Mouse (Mus musculus): ENCODE measurements at regions not wholly inside any gene's neighbourhood (a gene's known extent, or its start where the extent isn't known, plus 50 kb on each side); places are given as distances from the start of the nearest gene placed in this dataset.

GRCm38 (mm10) chr13:112001155-112002025 lies 192.6 kb upstream of the Map3k1 start:
- DNase-seq (ENCODE audit: low spot score): peak; percentile 70

- peak; percentile 34 for DNase-seq (ENCODE audit: low spot score)
Observed at GRCm38 (mm10) chr13:112002661-112003347, 194.0 kb upstream of the Map3k1 start.

- DNase-seq (ENCODE audit: low spot score): no peak
Observed at GRCm38 (mm10) chr13:112003445-112003844, 194.7 kb upstream of the Map3k1 start.

- DNase-seq (ENCODE audit: low spot score): no peak
Observed at GRCm38 (mm10) chr13:112004126-112004525, 195.3 kb upstream of the Map3k1 start.

- no peak for DNase-seq (ENCODE audit: low spot score)
Observed at GRCm38 (mm10) chr13:112005421-112005820, 196.6 kb upstream of the Map3k1 start.

GRCm38 (mm10) chr13:112008806-112009205 lies 200.0 kb upstream of the Map3k1 start:
- DNase-seq (ENCODE audit: low spot score): no peak

GRCm38 (mm10) chr13:112009288-112009687 lies 200.5 kb upstream of the Map3k1 start:
- no peak for DNase-seq (ENCODE audit: low spot score)

GRCm38 (mm10) chr13:112010464-112010863 lies 201.7 kb upstream of the Map3k1 start:
- DNase-seq (ENCODE audit: low spot score): no peak

GRCm38 (mm10) chr13:112012640-112013039 lies 203.8 kb upstream of the Map3k1 start:
- DNase-seq (ENCODE audit: low spot score): no peak

GRCm38 (mm10) chr13:112015083-112015482 lies 206.3 kb upstream of the Map3k1 start:
- no peak for DNase-seq (ENCODE audit: low spot score)

- no peak for DNase-seq (ENCODE audit: low spot score)
Observed at GRCm38 (mm10) chr13:112016280-112016679, 207.5 kb upstream of the Map3k1 start.

- no peak for DNase-seq (ENCODE audit: low spot score)
Observed at GRCm38 (mm10) chr13:112018497-112019281, 209.9 kb upstream of the Map3k1 start.

- no peak for DNase-seq (ENCODE audit: low spot score)
Observed at GRCm38 (mm10) chr13:112019575-112019974, 210.8 kb upstream of the Map3k1 start.

- DNase-seq (ENCODE audit: low spot score): no peak
Observed at GRCm38 (mm10) chr13:112023171-112023570, 214.4 kb upstream of the Map3k1 start.

GRCm38 (mm10) chr13:112024667-112025585 lies 216.1 kb upstream of the Map3k1 start:
- DNase-seq (ENCODE audit: low spot score): no peak

- DNase-seq (ENCODE audit: low spot score): no peak
Observed at GRCm38 (mm10) chr13:112025586-112025950, 216.8 kb upstream of the Map3k1 start.

- no peak for DNase-seq (ENCODE audit: low spot score)
Observed at GRCm38 (mm10) chr13:112027736-112028135, 218.9 kb upstream of the Map3k1 start.

GRCm38 (mm10) chr13:112031061-112031460 lies 222.3 kb upstream of the Map3k1 start:
- no peak for DNase-seq (ENCODE audit: low spot score)

GRCm38 (mm10) chr13:112031631-112032320 lies 223.0 kb upstream of the Map3k1 start:
- DNase-seq (ENCODE audit: low spot score): no peak

- no peak for DNase-seq (ENCODE audit: low spot score)
Observed at GRCm38 (mm10) chr13:112037731-112038380, 229.1 kb upstream of the Map3k1 start.

Measured in embryo, embryonic 10.5 days (tissue).